Mouse (Mus musculus) spleen, embryonic (tissue): Measurements from ENCODE around the gene Ripply2.
"Not testable (repeated sequence)": the region's sequence is repeated elsewhere in the genome, so short reads cannot be mapped to it uniquely, and the experiment has no call there.

Source experiments
- CTCF ChIA-PET: fragments of 350-600 bp; sonication (Branson Sonifier 250); formaldehyde crosslinking; loops from one replicate; lab custom pipeline; 2022; lab: Charles Lee

Ripply2 gene

DNA sequence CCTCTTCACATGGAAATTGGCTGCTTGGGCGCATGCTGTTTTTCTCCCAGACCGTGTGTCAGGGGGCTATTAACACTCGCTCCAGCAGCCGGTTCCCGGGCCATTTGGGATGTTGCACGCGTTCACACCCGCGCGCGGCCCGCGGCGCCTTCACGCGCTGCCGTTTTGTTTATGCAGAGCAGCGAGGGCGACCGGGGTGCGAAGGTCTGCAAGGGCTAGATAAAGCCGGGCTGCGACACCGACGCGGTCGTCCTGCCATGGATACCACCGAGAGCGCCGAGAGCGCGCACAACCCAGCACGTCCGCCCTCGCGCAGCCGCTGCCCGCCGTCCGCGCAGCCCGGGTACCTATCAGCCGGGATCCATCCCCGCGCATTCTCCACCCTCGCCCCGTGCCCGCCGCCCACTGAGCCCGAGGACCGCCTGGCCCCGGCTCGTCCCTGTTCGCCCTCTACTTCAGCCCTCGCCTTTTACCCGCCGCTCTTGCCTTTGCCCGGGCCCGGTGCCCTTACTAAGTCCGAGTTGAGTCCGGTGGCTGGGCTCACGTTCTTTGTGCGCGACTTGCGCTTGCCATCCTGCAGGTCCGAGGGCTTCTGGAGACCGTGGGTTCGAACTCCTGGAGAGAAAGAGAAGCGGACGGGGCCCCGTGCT is at the start of gene Ripply2:
Gene Ripply2, plus strand, starts transcription at position 250 of the 650 bp plus-strand sequence.
- CTCF ChIA-PET: no interaction called here

DNA sequence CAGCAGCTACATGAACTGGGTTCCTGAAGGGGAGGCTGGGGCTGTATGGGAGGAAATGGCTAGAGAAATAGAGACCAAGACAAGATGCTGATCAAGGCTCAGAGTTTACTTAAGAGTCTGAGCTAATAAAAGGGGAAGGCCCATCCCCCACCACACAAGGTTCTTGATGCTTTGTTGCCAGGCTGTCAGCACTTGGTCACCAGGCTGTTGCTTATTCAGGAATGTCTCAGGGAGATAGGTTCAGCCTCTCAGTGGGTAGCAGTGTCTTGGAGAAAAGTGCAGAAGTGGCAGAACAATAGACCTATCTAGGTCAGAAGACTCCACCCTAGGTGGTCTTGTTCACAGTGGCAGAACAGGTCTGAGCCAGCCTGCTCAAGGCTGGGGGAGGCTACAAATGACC is 42.9 kb upstream of the Ripply2 start:
- CTCF ChIA-PET: not testable (repeated sequence)

DNA sequence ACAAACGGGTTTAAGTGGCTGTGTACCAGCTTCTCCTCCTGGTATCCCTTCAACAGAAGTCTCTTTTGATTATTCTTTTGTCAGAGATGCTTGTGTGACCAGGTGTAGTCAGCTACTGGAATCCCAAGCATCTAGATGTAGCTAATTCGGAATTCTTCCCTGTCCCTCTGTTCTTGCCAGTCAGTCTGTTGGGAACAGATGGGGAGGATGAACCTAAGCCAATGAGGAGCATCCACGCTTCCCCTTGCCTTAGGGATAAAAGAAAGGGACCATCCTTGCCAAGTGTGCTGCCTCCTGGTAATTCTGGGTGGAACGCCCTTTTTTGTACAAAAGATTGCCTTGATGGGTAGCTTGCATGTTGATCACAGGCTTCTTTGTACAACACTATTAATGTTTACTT is 41.8 kb upstream of the Ripply2 start:
- CTCF ChIA-PET: no interaction called here

DNA sequence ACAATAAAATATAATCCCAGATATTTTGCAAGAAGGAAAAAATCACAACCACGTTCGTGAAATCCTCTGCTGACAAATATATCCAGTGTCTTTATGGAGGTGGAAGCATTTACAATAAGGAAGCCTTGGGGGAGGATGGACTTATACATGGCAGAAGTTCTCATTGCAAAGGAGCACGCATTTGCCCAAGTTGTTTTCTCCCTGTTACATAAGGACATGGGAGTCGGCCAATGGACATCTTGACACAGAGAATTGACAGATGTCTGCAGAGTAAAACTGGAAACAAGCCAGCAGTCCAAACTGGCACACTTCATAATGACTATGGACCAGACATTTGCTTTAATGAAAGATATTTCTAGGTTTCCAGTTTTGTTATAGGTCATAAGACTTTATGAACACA is 38.4 kb upstream of the Ripply2 start:
- CTCF ChIA-PET: no interaction called here

DNA sequence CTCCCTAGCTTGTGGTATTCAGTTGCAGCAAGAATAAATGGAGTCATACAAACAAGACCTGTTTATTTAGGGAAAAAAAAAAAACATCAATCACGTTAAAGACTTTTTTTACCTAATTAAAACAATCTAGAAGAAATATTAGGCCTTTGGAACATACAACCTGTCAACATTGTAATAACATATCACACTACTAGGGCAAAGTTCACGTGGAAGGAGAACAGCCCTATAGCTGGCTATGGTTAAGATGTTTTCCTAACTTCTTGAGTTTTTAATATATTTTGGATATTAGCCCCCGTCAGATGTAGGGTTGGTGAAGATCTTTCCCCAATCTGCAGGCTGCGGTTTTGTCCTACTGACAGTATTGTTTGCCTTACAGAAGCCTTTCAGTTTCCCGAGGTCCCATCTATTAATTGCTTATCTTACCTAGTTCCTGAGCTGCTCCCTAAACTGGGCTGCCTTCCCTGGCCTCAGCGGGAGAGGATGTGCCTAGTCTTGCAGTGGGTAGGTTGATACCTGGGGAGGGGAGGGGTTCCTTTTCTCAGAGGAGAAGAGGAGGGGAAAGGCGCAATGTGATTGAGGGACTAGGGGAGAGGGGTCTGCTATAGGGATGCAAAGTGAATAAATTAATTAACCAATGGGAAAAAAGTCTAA is 37.0 kb upstream of the Ripply2 start:
- CTCF ChIA-PET: no interaction called here

DNA sequence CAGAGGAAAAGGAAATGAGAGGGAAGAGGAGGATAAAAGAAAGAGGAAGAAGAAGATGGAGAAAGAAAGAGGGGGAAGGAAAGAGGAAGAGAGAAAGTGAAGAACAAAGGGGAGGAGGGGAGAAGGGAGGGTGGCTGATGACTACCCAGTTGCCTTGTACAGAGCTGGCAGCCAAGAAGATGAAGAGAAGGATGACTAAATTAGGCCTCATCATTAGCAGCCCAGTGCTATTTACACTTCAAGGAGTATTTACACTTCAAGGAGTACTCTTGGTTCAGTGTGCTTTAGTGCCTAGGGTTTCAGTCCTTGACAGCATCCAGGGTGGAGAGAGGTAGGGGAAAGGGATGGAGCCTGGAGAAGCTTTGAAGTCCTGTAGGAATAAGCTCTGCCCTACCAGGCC is 35.3 kb upstream of the Ripply2 start:
- CTCF ChIA-PET: no interaction called here

DNA sequence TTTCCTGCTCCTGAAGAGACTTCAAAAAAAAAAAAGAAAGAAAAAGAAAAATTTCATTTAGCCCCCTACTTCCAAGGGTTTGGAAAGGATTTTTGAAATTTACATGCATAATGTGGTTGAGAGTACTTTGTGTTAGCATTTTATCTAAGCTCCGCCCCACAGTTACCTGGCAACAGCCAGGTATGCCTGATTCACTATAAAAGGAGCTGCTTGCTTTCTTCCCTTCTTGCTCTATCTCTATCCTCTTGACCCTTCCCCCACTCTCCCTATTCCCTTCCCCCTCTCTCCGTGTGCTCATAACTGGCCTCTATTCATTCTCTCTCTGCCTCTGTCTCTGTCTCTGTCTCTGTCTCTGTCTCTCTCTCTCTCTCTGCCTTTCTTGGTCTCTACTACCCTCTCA is 34.4 kb upstream of the Ripply2 start:
- CTCF ChIA-PET: no interaction called here

DNA sequence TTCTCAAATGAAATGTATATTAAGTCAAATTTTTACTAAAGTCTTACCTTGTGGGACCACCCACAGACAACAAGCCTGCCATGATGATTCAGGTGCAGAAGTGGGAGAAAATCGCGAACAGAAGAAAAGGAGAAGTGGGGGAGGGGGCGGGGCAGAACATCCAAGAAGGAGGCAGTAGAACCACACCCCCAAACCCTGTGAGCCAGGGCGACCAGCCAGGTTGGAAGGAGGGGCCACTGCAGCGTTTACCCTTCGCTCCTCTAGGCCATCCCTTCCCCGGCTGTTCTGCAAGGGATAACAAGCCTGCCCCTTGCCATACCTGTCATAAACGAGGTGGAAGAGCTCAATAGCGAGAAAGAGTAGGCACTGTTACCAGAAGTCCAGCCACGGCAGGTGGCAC is 33.8 kb upstream of the Ripply2 start:
- CTCF ChIA-PET: no interaction called here

DNA sequence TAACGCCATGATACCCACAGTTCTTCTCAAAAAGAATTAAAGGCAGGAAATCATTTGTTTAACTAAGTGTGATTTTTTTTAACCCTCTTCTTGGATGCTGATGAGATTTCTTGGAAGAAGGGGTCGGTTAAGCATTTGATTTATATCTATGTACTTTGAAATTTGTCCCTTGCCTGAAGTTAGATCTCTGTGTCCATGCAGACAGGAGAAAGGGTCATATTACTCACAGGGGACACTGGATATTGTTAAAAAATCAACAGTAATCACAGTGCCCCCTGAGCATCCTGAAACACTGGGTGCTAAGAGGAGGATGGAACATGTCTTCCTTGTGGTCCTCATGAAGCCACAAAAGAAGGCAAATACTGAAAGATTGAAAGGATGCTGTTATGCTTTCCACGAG is 30.8 kb upstream of the Ripply2 start:
- CTCF ChIA-PET: no interaction called here

DNA sequence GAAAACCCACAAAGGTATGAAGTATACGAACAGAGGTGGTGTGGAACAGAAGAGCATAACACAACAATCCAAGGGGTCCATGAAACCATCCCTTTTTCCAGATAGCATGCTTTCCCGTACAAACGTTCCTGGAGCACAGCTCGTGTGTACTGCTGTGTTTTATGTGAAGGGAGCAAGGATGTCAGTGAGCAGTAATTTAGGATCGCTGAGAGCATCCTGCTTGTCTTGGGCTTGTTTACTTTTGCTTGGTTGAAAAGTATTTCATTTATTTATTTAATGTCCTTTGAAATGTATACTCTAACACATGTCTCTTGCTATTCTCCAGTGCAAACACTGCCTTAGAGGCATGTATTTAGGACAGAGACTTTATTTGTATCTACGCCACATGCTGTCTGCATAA is 30.2 kb upstream of the Ripply2 start:
- CTCF ChIA-PET: no interaction called here

DNA sequence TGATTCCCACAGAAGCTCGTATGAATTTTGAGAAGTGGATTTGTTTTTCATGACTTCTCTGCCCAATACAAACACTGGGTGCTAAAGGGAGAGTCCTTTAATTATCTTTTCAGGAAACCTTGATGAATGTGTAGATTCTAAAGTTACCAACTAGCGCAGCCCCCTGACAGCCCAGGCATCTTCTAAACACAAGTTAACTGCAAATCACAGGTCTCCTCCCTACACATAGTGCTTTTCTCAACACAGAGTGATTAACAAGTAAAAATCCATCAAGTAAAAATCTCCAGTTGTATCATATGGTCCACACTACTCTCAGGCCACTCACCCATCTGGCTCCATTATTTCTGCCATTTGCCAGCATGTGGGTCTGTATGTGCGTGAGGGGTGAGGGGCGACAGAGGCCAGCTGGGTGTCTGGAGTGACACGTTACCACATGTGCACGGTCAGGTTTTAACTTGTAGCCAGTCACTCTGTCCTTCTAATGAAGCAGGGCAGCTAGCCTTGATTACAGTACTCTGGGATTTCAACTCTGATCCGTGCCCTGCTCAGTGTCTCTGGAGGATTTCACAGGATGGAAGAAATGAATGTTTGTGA is 28.5 kb upstream of the Ripply2 start:
- CTCF ChIA-PET: no interaction called here

DNA sequence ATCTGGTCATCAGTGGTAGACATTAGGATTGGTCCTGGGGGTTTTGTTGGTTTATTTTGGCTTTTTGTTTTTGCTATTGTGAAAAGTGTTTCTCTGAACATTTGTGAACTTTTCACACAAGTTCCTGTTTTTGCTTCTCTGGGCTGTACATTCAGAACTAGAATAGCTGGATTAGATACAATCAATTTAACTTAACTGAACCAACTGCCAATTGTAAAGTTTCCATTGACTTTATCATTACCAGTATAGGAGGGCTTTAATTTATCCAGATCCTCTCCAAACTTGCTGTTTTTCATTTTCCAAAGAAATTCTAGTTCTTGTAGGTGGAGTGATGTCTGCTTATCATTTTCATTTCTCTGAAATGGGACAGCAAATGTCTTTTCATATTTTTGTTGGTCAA is 25.5 kb upstream of the Ripply2 start:
- CTCF ChIA-PET: no interaction called here

DNA sequence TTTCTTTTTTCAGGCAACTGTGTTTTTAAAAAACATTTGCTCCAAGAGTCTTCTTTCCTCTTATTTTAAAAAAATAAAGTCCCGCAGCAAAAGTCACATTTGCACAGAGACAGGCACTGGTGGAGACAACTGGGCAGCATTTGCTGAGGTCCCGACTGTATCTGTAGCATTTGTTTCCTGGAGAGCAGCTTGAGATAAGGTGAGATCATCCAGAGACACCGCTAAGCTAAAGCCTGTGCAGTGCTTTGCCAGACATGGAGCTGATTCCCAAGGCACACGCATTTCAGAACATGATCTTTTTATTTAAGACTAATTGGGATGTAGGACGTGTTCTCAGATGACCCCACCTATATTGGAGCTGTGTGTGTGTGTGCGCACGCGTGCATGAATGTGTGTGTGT is 23.6 kb upstream of the Ripply2 start:
- CTCF ChIA-PET: no interaction called here

DNA sequence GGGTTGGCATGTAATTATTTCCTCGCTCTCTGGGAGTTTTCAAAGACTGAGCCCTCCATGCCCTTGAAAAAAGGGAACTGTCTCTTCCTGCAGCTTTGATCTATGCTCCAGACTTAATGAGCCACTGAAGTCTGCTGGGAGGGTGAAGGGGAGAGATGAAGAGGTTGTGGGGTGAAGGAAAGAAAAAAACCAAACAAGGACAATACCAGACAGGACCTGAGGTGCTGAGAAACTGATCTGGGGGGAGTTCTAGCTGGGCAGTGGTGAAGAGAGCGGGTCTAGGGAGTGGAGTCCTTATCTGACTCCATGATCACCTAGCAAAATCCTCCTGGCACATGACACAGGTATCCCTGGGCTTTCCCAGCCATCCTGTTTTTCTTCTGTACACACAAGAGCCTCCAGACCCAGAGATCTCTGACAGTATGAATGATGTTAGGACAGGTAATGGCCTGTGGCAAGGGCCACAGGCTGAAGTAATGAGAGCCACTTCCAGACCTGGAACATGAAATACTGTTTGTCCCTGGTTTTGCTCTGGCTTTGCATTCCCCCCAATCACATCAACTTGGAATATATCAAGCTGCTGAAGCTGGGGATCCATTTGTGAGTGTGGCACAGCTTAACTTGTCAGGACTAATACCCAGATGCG is 18.2 kb upstream of the Ripply2 start:
- CTCF ChIA-PET: no interaction called here

DNA sequence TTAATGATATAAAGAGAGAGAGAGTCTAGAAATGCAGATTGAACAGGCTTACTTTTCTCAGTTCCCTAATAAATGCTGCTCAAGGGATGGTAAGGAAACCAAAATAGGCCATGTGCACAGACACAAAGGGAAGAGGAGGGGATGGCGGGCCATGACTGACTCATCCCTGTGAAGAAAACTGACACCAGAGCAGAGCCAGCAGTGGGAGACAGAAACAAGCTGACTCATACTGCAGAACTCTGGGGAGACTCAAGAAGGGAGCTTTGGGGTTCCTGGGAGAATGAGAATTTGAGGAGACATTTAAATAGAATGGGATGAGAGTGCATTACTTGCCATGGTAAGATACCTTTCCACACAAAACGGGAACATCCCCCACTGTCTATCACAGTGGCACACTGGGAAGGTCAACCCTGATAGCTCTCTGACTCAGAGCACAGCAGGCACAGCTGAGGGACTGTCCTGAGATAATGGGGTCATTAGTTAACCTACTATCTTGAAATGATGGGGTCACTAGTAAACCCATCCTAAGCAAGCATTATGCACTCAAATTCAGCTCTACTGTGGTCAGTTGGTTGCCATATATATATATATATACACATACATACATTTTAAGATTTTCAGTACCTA is 15.3 kb upstream of the Ripply2 start:
- CTCF ChIA-PET: no interaction called here

DNA sequence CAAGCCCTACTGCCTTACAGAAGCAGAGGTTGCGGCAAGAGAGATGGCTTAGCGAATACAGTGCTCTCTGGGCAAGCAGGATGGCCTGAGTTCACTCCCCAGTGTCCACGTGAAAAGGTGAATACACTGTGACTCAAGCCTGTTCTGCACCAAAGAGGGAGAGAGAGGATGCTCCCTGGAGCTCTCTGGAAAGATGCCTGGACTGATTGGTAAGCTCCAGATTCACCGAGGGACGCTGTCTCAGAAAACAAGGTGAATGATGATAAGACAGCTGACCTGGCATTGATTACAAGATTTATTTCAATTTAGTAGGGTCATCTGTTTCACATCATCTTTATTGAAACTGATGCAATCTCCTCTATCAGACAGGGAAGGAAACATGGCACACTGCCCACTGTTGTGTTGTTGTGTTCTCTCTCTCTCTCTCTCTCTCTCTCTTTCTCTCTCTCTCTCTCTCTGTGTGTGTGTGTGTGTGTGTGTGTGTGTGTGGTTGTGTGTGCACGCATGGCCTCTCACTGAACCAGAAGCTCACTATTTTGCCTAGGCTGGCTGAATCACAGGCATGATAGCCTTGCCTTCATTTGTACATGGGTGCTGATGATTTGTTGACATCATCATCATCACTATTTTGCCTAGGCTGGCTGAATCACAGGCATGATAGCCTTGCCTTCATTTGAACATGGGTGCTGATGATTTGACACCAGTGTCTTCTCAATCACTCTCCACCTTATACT is 10.5 kb upstream of the Ripply2 start:
- CTCF ChIA-PET: no interaction called here

DNA sequence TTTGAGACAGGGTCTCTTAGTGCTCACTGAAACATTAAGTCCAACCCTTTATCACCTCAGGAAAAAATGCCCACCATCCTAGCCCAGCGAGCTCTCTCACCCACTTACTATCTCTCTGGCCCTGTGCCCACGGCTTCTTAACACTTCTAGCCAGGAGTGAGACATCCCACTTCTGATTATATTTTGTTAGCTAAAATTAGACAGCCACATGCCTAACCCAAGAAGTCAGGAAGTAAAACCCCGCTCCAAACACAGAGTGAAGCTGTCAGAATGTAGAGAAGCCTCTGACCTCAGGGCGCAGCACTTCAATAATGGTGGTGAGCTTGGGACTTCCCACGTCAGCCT is 9.9 kb upstream of the Ripply2 start:
- CTCF ChIA-PET: no interaction called here

DNA sequence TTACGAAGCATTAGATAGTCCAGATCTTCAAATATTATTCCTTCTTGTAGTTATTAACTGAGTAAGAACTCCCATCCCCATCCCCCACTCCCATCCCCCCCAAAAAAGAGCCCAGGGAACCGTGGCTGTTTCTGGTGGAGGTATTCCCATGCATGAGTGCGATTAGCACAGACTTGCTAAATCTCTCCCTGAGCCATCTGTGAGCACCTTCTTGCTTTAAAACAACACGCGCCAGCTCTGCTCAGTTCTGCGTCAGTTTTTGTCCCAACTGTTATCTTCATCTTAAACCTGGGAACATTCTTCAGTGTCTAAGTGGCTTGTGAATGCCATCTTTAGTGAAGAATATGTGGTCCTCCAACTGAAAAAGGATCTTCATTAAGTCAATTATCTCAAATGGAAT is 6.8 kb upstream of the Ripply2 start:
- CTCF ChIA-PET: no interaction called here

DNA sequence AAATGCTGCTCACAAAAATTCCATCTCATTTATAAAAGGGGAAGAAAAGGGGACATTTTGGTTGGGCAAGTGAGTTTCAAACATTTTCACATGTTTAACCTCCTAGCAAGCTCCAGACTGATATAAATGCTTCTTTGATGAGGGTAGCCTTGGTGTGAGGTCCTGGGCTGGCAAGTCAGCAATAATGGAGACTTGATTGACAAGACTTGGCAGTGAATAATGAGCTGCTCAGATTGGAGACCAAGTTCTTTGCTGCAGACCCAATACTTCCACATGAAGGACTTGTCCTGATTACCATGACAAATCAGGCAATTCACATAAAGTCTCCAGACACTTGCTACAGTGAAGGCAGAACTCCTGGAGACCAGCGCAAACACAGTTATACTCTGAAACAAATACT is 6.4 kb upstream of the Ripply2 start:
- CTCF ChIA-PET: no interaction called here

DNA sequence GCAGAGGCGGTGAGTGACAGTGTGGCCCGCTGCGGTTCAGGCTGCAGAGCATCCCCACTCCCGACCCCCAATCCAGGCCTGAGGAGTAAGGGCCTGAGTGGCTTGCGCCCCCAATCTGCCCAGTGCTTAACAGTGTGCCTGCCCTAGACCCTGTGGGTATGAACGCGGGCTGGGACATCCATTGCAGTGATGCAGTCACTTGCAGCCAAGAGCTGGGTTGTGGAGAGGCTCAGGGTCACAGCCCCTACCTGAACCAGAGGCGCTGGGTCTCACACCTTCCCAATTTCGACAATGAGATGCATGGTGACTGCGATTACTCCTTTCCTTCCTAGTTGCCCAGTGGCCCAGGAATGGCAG is 579 bp downstream of the Ripply2 start:
- CTCF ChIA-PET: no interaction called here

DNA sequence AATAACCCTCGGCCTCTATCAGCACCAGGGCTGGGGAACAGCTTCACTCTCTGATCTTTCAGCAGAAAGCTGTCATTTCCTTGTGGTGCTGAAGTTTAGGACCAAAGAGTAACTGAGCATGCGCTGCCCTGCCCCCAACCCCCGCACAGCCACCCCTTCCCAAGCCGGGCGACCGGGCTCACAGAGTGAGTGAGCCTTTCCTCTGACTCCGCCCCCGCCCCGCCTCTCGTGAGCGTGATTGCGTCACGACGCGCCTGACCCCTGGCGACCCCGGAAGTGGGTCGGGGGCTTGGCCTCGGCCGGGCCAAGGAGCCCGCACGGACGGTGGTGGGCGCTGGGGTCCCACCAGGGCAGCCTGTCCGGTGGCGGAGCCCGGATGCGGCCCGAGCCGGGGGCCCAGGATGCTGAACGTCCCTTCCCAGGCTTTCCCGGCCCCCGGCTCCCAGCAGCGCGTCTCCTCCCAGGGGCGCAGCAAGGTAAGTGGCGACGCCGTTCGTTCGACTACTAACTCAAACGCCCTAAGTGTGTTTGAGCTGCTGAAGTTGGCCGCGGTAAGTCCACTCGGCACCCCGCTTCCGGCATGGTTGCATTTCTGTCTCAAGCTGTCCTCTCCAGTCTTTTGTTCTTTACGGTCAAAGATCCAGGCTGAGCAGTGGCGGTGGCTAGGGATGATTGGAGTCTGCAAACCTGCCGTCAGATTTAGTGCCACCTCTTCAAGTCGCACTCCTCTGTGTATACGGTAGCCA is 6.6 kb downstream of the Ripply2 start, which contains the start of gene Cyb5r4:
Gene Cyb5r4, plus strand, starts transcription at position 237 of the 746 bp plus-strand sequence.
- CTCF ChIA-PET: no interaction called here
